Mouse (Mus musculus) adrenal gland, adult 18-20 months (tissue): Measurements from ENCODE around the gene Habp2. TPM values are rescaled to one million over a fixed set of nuclear protein-coding genes. Genes with fewer than 3 reads are reported as not detected.

Source experiments
- DNase-seq, 2 experiments: peaks; one replicate each; pipeline ENCODE4 v3.0.0; 2021 to 2022; ENCODE audit warnings: low spot score in 2 of 2
- total RNA-seq, 2 experiments: library from RNA; stranded (reverse); gene quantifications; 1 replicate in 1 of 2; 2 replicates in 1 of 2; pipeline ENCODE4 v1.2.3; 2021

Habp2 gene
- total RNA-seq, 2 experiments from 2014 or later, result 0.20 TPM; not detected in 1

DNA sequence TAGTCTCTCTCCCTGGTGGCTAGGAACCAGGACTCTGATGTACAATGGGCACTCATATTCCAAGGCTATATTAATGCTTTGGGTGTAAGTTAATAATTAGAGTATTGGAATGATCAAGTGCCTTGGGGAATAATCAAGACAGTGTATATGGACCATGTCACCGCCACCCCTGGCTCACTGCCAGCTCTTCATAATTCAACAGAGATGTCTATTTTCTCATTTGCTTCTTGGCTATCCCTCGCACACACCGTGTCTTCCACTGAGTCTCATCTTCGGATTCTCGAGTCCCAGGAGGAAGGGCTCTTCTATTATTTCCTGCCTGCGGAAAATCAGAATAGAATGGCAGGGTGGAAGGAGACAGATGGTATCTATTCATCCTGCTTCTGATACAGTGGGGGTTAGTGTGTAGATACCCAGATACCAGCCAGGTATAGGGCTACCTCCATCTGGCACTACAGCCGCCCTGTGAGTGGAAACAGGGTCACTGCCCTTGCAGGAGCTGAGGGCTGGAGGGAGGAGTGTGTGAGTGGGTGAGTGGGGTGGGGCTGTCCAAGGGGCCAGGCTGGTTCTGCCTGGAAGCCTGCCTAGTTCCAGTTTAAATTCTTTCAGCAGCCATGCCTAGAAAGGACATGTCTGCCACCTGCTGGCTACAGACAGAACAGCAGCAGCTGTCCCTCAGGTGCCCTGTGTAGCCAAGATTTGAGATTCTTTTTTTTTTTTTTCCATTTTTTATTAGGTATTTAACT is 7.9 kb downstream of the Habp2 start:
- DNase-seq, result peak; percentile 55 to 71

GRCm38 (mm10) chr19:56296668-56297067 is 9.7 kb downstream of the Habp2 start:
- DNase-seq, result no peak

DNA sequence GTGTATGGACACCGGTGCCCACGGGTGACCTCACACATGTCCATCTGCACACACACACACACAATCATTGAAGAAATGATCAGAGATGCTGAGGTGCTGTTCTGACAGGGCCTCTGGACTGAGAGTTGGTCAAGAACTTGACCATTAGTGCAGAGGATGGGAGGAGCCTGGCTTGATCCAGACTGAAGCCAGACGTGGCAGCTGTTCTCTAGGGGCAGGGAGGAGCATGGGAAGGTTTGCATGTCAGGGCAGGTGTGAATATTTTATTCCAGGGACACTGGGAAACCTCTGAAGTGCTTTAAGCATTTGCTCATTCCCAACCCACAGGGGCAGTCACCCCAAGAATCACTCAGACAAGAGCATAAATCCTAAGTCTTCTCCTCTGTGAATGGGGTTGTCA is 10.3 kb downstream of the Habp2 start:
- DNase-seq, result no peak

- DNase-seq, result peak; percentile 19 to 30
These were observed 13.9 kb downstream of the Habp2 start for GRCm38 (mm10) chr19:56300835-56301234.

- DNase-seq, result no peak
These were observed 29.6 kb downstream of the Habp2 start for GRCm38 (mm10) chr19:56316531-56316930.

DNA sequence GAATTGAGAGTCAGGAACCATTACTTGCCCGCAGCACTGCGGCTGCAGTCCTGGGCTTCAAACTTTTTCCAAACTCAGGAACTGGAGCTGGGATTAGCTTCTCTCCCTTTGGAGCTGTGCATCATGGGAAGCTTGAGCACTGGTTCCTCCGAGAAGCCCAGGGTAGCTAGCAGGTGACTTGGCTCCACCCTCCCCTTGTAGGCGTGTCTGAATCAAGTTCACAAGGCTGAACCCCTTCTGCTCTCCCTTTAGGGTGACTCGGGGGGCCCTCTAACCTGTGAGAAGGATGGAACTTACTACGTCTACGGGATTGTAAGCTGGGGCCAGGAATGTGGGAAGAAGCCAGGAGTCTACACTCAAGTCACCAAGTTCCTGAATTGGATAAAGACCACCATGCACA is 32.3 kb downstream of the Habp2 start:
- DNase-seq, result no peak

GRCm38 (mm10) chr19:56319629-56320028 is 32.7 kb downstream of the Habp2 start:
- DNase-seq, result no peak

- DNase-seq, result no peak
These were observed 33.4 kb downstream of the Habp2 start for GRCm38 (mm10) chr19:56320186-56320860.

- DNase-seq, result no peak
These were observed 34.5 kb downstream of the Habp2 start for GRCm38 (mm10) chr19:56321303-56321920.

GRCm38 (mm10) chr19:56325676-56326075 is 38.7 kb downstream of the Habp2 start:
- no peak for DNase-seq

DNA sequence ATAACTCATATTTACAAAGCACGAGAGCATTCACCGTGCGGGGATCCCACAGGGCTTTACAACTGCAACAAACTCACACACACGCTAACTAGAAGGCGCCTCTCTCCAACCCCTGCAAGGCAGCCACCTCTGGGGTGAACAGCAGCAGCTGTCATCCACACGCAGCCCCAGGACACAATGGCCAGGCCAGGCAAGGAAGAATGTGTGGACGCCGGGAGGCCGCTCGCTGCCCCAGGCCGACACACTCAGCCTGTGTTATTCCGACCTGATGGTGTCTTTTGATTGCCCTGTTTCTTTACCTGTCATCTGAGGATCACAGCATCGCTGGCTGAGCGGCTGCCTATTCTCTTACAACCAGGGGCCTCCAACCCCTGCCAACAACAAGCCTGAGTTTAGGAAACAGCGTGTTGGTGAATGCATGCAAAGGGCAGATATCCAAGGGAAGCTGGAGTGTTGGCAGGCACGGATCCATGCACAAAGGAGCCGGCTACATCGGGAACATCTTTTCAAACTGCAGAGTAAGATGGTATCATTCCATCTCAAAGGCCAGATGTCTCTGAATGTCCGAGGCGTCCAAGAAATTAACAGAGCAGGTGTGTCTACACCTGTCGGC is 39.4 kb downstream of the Habp2 start:
- no peak for DNase-seq

GRCm38 (mm10) chr19:56336321-56336720 is 49.4 kb downstream of the Habp2 start:
- no peak for DNase-seq

- no peak for DNase-seq
These were observed 49.9 kb downstream of the Habp2 start for GRCm38 (mm10) chr19:56336826-56337225.

DNA sequence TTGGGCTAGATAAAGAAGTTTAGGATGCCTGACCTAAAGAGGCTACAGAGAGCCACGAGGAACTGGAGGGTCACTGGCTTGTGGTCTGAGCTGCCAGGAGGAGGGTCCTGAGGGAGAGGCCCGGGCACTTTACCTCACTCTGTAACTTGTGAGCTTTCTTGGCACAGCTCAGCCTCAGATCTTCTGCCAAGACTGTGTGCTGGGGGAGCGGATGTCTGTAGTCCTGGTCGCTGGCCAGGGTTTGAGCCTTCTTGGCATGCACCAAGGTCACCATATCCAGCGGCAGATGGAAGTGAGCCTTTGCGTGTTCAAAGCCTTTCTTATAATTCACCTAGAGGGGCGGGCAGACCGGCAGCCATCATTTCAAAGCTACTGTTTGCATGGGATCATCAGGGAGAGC is 55.1 kb downstream of the Habp2 start:
- DNase-seq, result peak; percentile 60 to 61

DNA sequence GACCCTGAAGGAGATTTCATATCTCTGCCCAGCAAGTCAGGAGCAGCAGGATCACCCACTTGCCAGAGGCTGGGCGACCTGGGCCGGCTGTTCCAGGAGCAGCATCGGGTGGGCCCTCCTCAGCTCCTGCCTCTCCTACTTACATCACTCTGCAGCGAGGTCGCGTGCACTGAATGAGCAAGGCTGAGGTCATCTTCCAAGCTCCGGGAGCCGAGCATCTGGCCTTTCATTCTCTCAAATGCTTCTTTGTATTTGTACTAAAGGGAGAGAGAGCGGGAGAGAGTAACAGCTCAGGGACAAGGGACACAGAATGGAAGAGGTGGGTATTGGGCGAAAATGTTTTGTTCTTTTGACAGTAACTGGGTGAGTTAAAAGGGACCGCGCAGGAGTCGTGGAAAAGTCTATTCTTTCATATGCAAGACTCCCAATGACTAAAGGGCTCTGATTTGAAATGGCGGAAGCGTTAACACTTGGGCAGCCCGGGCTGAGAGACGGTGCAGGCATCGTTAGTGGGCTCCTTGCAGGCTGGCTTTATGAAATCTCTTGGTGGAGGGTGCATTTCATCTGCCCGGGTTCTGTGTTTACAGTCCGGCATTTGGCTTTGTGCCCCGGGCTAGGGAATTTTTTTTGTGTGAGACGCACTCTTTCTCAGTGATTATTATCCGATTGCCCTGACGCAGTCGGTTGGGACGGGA is 57.1 kb downstream of the Habp2 start:
- peak in 1 of 2 experiments; percentile 32 for DNase-seq

DNA sequence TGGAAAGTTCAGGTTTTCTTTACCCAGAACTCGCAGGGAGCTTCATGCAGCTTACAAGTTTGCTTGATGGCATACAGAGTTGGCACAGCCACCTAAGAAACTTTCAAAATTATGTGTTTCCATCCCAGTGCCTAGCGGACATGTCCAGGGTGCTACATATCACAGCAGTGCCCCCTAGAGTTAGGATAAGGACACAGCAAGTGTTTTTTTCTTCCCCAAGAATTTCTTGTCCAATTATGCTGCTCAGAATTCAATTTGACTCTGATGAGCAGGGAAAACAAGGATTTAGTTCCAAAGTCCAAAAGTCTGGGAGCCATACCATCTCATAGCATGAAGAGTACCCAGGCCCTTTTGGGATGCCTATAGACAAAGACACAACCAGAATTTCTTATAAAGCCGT is 59.1 kb downstream of the Habp2 start:
- DNase-seq, result no peak

- no peak for DNase-seq
These were observed 59.8 kb downstream of the Habp2 start for GRCm38 (mm10) chr19:56346750-56347149.

- DNase-seq, result no peak
These were observed 62.4 kb downstream of the Habp2 start for GRCm38 (mm10) chr19:56349295-56349694.

GRCm38 (mm10) chr19:56353689-56354088 is 66.8 kb downstream of the Habp2 start:
- DNase-seq, result no peak

DNA sequence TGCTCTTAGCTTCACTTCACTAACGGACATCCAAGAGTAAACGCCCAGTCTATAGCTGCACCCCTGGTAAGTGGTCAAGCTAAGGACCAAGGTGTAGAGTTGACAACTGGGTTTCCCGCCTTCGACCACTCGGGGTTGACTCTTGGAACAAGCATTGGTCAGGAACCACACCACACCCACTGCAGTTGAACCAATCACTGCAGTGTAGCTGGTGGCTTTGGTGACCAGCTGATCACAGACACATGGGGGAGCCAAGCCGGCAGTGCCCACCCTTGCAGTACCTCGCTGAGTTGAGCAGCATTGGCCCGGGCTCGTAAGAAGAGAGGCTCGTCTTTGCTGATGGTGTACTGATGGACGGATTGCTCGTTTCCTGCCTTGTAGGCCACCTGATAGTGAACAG is 68.3 kb downstream of the Habp2 start:
- no peak for DNase-seq
